Mouse (Mus musculus) ES-E14 (cell line): ENCODE results near the gene Vegfd.

Experiments
- CHD2 ChIP-seq: IDR thresholded peaks from 2 replicates; pipeline ENCODE4 v1.6.1; 2014; ENCODE audit warnings: mild to moderate bottlenecking, low read depth, low read length, inconsistent platforms
- HCFC1 ChIP-seq: IDR thresholded peaks from 2 replicates; pipeline ENCODE4 v1.6.1; 2012; ENCODE audit warnings: low read length, inconsistent platforms, borderline replicate concordance; ENCODE audit not compliant: insufficient read depth
- MAFK ChIP-seq: IDR thresholded peaks from 2 replicates; pipeline ENCODE4 v1.6.1; 2014; ENCODE audit warnings: mild to moderate bottlenecking, low read depth, low read length, inconsistent platforms; ENCODE audit not compliant: insufficient read depth
- ZC3H11A ChIP-seq: IDR thresholded peaks from 2 replicates; pipeline ENCODE4 v1.6.1; 2012; ENCODE audit warnings: low read depth, mild to moderate bottlenecking, inconsistent platforms, low read length, borderline replicate concordance
- ZNF384 ChIP-seq: IDR thresholded peaks from 2 replicates; pipeline ENCODE4 v1.6.1; 2012; ENCODE audit warnings: low read depth, low read length, inconsistent platforms

DNA sequence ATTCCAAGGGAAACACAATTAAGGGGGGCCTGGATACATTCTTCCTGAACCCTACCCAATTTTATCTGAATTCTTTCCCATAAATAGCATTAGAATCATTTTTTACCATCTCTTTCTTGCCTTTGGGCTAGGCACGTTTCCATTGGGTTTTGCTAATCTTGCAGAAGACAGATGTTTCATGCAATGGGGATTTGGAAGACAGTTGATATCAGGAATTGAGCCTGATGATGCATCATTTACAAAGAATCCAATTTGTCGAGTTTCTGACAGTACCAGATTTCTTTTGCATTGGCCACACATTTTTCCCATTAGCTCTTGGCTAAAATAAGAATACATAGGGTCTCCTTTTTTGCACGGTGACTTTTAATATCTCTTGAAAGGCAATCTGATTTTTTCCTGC, 42.4 kb upstream of the Vegfd start:
- no peak for TF ChIP-seq ZNF384
- TF ChIP-seq HCFC1 = no peak
- TF ChIP-seq MAFK = no peak
- no peak for TF ChIP-seq ZC3H11A
- no peak for TF ChIP-seq CHD2
